In genomic region chr6:73267738-73268311, GRCm38 (mm10) we compare ENCODE assay signal across 17 mouse cellular contexts. TPM values are rescaled to one million over a fixed set of nuclear protein-coding genes. Genes with fewer than 3 reads are reported as not detected.
"Had no signal": no experiment of that assay in that cellular context is flagged by ENCODE, and none has a peak within 500 bp of the region (broad histone marks: within the 10 kb centered on the region; RNA-seq: fewer than 3 reads in every experiment).

No protein-coding gene starts in this region.

- H3K9me3 ChIP-seq: lung, embryonic 15.5 days; midbrain, embryonic 13.5 days; midbrain, embryonic 15.5 days; neural tube, embryonic 12.5 days; stomach, embryonic 15.5 days had no signal

- H3K4me1 ChIP-seq: lung, embryonic 15.5 days; midbrain, embryonic 13.5 days; midbrain, embryonic 15.5 days; neural tube, embryonic 12.5 days; stomach, embryonic 15.5 days had no signal

- H3K27ac ChIP-seq: lung, embryonic 15.5 days; macrophage; midbrain, embryonic 13.5 days; midbrain, embryonic 15.5 days; neural tube, embryonic 12.5 days; stomach, embryonic 15.5 days; stomach, postnatal 0 days had no signal

- H3K4me2 ChIP-seq: lung, embryonic 15.5 days; midbrain, embryonic 11.5 days; midbrain, embryonic 13.5 days; midbrain, embryonic 15.5 days; neural tube, embryonic 12.5 days; stomach, embryonic 15.5 days had no signal

- H3K27me3 ChIP-seq: lung, embryonic 15.5 days; megakaryocyte, embryonic 14.5 days; midbrain, embryonic 13.5 days; midbrain, embryonic 15.5 days; neural tube, embryonic 12.5 days; stomach, embryonic 15.5 days had no signal

- H3K4me3 ChIP-seq: lung, embryonic 15.5 days; megakaryocyte, embryonic 14.5 days; midbrain, embryonic 13.5 days; midbrain, embryonic 15.5 days; neural tube, embryonic 12.5 days; stomach, embryonic 15.5 days had no signal

- H3K9ac ChIP-seq: lung, embryonic 15.5 days; midbrain, embryonic 13.5 days; midbrain, embryonic 15.5 days; neural tube, embryonic 12.5 days; stomach, embryonic 15.5 days had no signal

- DNase-seq: lung, adult 2 months; lung, postnatal 14 days; lung, postnatal 36 days; right cerebral cortex, postnatal 14 days; thymus, adult 2 months; thymus, postnatal 25 days; thymus, postnatal 4 days had no signal

- ATAC-seq: lung, postnatal 0 days; midbrain, embryonic 13.5 days; midbrain, embryonic 15.5 days had no signal

RNA-seq across cellular contexts. Expression of gene Dnah6, which starts 46.4 kb away (rescaled TPM):
- polyA plus RNA-seq: macrophage had no signal
